Mouse (Mus musculus): Measurements from ENCODE around the gene A3galt2.
A peak's percentile ranks its signal among the peaks of the same experiment; 100 is the strongest.

GRCm38 (mm10) chr4:128751006-128751405 lies 4.2 kb upstream of the A3galt2 start:
- TF ChIP-seq CTCF (IDR thresholded peaks at IDR 0.05; ENCODE audit: control insufficient read depth, insufficient read depth, insufficient replicate concordance, low read depth, low read length) (peak; percentile 11; the same call in 1 of the 2 replicates), POLR2A (IDR thresholded peaks at IDR 0.05; ENCODE audit: control insufficient read depth, low read depth, low read length) (no peak)
